Mouse (Mus musculus) liver, embryonic 15.5 days (tissue): ENCODE results near the gene Hnrnpab. TPM values are rescaled to one million over a fixed set of nuclear protein-coding genes. Genes with fewer than 3 reads are reported as not detected.

ENCODE experiments used
- ATAC-seq: fragments of 200-750 bp; cut with Nextera tagmentation; 2 replicates; pipeline ENCODE4 v1.8.0; 2017; ENCODE audit warnings: moderate number of reproducible peaks, mild to moderate bottlenecking, moderate library complexity; ENCODE audit not compliant: insufficient read depth
- H3K27ac ChIP-seq: fragments of 300-500 bp; sonication (generic); replicated peaks from 2 replicates; pipeline ENCODE4 v1.5.1; 2015; ENCODE audit warnings: mild to moderate bottlenecking, inconsistent platforms
- H3K27me3 ChIP-seq: fragments of 300-500 bp; sonication (generic); 2 replicates; pipeline ENCODE4 v1.6.1; 2015; ENCODE audit warnings: mild to moderate bottlenecking, inconsistent platforms
- H3K36me3 ChIP-seq: fragments of 300-500 bp; sonication (generic); replicated peaks from 2 replicates; pipeline ENCODE4 v1.6.1; 2015; ENCODE audit warnings: moderate library complexity, mild to moderate bottlenecking, inconsistent platforms
- H3K4me1 ChIP-seq: fragments of 300-500 bp; sonication (generic); replicated peaks from 2 replicates; pipeline ENCODE4 v1.6.1; 2015; ENCODE audit warnings: inconsistent platforms
- H3K4me2 ChIP-seq: fragments of 300-500 bp; sonication (generic); 2 replicates; pipeline ENCODE4 v1.6.1; 2015; ENCODE audit warnings: moderate library complexity, mild to moderate bottlenecking, inconsistent platforms
- H3K4me3 ChIP-seq: fragments of 300-500 bp; sonication (generic); replicated peaks from 2 replicates; pipeline ENCODE4 v1.5.1; 2015; ENCODE audit warnings: mild to moderate bottlenecking, inconsistent platforms
- H3K9ac ChIP-seq: fragments of 300-500 bp; sonication (generic); 2 replicates; pipeline ENCODE4 v1.6.1; 2015; ENCODE audit warnings: moderate library complexity, mild to moderate bottlenecking, inconsistent platforms
- H3K9me3 ChIP-seq: fragments of 300-500 bp; sonication (generic); replicated peaks from 2 replicates; pipeline ENCODE4 v1.6.1; 2016; ENCODE audit warnings: inconsistent platforms
- WGBS: fragments of 180-500 bp; shearing (Covaris S2); methylation state at CpG from one replicate; pipeline ENCODE4 v1.1.7; 2015; ENCODE audit warnings: mixed read lengths; ENCODE audit not compliant: insufficient replicate concordance; 5-methylcytosine and 5-hydroxymethylcytosine counted together
- polyA plus RNA-seq: library from polyadenylated mRNA; unstranded; fragments of >200 nt; fragmentation: Nextera tagmentation; extraction: Ambion mirVana; gene quantifications from 2 replicates; pipeline ENCODE4 v1.2.1, GENCODE M21; 2015

Gene Hnrnpab
- polyA plus RNA-seq, 1 experiment from 2014 or later, result 171 TPM

DNA sequence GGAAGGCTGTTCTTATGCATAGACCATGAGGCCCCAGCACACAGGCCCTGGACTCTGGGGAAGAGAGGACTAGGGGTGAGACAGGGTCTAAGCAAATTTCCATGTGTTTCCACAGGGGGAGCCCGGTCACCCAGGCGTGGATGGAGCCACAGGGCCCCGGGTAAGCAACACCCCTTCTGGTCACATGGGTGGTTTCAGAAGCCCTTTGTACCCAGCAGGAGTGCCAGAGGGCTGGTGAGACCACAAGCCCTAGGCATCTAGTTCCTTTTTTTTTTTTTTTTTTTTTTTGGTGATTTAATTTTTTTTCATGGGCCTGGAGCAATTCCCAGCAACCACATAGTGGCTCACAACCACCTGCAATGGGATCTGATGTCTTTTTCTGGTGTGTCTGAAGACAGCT, 41.6 kb downstream of the Hnrnpab start:
- Histone ChIP-seq H3K36me3 (no peaks in the 10 kb centered on the region), H3K4me3 (no peak overlapping the region), H3K4me2 (no peak overlapping the region), H3K27me3 (no peaks in the 10 kb centered on the region), H3K9me3 (no peaks in the 10 kb centered on the region), H3K27ac (no peak overlapping the region), H3K9ac (no peak overlapping the region), H3K4me1 (no peaks in the 10 kb centered on the region)
- WGBS, result 6% methylated on average over 3 of the region's 3 CpGs
- no peak for ATAC-seq

DNA sequence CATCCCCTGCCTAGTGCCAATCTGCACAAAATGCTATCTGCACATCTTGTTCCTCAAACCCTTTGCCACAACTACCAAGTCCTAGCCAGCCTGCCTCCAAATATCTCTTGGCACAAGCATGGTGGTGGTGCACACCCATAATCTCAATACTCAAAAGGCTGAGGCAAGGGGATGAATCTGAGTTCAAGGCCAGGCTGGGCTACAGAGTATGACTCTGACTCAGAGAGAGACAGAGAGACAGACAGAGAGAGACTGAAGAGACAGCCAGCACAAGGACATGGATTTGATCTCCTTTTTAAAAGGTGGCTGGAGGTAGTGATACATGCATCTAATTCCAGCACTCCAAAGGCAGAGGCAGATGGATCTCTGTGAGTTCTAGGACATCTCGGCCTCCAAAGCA, 43.4 kb downstream of the Hnrnpab start:
- no peak for ATAC-seq
- Histone ChIP-seq H3K9me3 (no peaks in the 10 kb centered on the region), H3K9ac (no peak overlapping the region), H3K36me3 (no peaks in the 10 kb centered on the region), H3K4me1 (no peaks in the 10 kb centered on the region), H3K4me3 (no peak overlapping the region), H3K4me2 (no peak overlapping the region), H3K27me3 (no peaks in the 10 kb centered on the region), H3K27ac (no peak overlapping the region)
- WGBS, result 53% methylated on average over 1 of the region's 1 CpGs

DNA sequence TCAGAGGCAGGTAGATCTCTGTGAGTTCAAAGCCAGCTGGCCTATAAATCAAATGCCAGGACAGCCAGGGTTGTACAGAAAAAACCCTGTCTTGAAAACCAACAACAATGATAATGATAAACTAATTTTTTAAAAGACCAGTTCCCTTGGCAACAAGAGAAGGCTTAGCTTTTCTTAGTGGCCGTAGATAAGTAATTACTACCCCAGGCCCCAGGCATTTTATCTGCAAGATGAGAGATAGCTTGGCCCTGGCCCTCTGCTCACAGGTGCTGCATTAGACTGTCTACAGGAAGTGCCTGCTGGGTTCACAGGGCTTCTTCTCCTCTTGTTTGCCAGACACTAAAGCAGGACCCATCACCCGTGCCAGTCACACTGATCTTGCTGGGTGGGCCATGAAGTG, 51.6 kb downstream of the Hnrnpab start:
- no peak for ATAC-seq
- no peaks in the 10 kb centered on the region for H3K9me3 ChIP-seq
- no peak overlapping the region for H3K4me2 ChIP-seq
- H3K4me1 ChIP-seq, result peaks cover 8% of the 10 kb centered on the region; the same call in 1 of the 2 replicates
- no peak overlapping the region for H3K9ac ChIP-seq
- no peaks in the 10 kb centered on the region for H3K27me3 ChIP-seq
- no peak overlapping the region for H3K27ac ChIP-seq
- H3K4me3 ChIP-seq, result no peak overlapping the region
- H3K36me3 ChIP-seq, result no peaks in the 10 kb centered on the region
- 13% methylated on average over 2 of the region's 2 CpGs for WGBS

DNA sequence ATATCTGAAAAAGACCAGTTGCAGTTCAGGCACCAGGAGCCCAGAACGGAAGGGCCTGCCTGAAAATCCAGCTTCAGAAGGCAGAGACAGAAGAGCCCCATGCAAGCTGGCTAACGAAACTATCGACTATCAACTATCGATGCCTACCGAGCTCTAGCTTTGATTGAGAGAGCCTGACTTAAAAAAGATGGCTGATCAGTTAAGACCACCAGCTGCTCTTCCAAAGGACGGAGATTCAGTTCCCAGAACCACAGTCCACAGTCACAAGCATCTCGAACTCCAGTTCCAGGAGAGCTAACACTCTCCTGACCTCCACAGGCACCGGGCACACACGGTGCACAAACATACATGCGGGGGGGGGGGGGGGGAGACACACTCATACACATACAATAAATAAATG, 52.1 kb downstream of the Hnrnpab start:
- H3K4me2 ChIP-seq, result no peak overlapping the region
- no peak for ATAC-seq
- H3K9ac ChIP-seq, result no peak overlapping the region
- no peaks in the 10 kb centered on the region for H3K27me3 ChIP-seq
- H3K36me3 ChIP-seq, result no peaks in the 10 kb centered on the region
- no peaks in the 10 kb centered on the region for H3K9me3 ChIP-seq
- no peak overlapping the region for H3K27ac ChIP-seq
- H3K4me1 ChIP-seq, result peaks cover 8% of the 10 kb centered on the region; the same call in 1 of the 2 replicates
- 55% methylated on average over 10 of the region's 10 CpGs for WGBS
- H3K4me3 ChIP-seq, result no peak overlapping the region

DNA sequence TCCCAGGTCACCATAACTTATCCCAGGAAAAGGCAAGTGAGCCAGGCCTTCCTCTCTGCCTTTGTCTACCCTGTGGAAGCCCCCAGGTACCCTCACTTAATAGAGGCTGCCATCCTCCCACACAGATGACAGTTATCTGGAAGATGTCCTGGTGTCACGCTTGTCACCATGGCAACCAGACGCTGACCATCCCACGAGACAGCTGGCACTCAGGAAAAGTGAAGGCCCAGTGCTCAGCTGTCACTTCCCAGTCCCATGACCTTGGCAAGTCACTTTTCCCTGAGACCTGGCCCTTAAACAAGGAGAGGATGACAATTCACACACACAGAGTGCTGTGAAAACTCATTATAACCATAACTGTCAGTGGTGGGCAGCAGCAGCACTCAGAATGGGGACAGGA, 54.6 kb downstream of the Hnrnpab start:
- 40% methylated on average over 3 of the region's 3 CpGs for WGBS
- ATAC-seq, result no peak
- Histone ChIP-seq H3K4me2 (no peak overlapping the region), H3K27ac (no peak overlapping the region), H3K9me3 (no peaks in the 10 kb centered on the region), H3K27me3 (no peaks in the 10 kb centered on the region), H3K36me3 (no peaks in the 10 kb centered on the region), H3K4me1 (peaks cover 8% of the 10 kb centered on the region; the same call in 1 of the 2 replicates), H3K4me3 (no peak overlapping the region), H3K9ac (no peak overlapping the region)

DNA sequence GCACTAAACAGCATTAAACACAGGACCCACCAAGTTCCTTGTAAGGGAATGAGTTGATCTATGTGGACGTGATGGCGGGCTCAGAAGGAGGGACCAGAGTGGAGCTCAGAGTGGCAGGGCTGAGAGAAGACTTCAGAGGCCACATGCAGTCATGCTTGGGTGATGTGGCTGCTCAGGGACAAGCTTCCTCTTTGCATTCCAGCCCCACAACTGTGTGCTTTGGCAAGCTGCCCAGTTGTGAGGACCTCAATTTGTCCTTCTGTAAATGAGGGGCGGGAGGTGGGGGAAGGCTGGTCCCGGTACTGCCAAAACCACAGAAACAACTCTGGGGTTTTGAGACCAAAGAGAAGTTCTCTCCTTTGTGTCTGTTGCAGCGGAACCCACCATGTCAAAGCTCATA, 55.4 kb downstream of the Hnrnpab start:
- Histone ChIP-seq H3K27ac (no peak overlapping the region), H3K4me3 (no peak overlapping the region), H3K9ac (no peak overlapping the region), H3K27me3 (no peaks in the 10 kb centered on the region), H3K4me2 (no peak overlapping the region), H3K36me3 (no peaks in the 10 kb centered on the region), H3K4me1 (peaks cover 8% of the 10 kb centered on the region; the same call in 1 of the 2 replicates), H3K9me3 (no peaks in the 10 kb centered on the region)
- ATAC-seq, result no peak
- 20% methylated on average over 5 of the region's 5 CpGs for WGBS

Other genes starting within 250 kb of the Hnrnpab start
- 11.8 and 12.0 TPM in 2 replicates for gene Phykpl, start 22.1 kb downstream of the Hnrnpab start, polyA plus RNA-seq
- 92.3 and 95.6 TPM in 2 replicates for gene Nhp2, start 12.9 kb upstream of the Hnrnpab start, polyA plus RNA-seq
- gene Rmnd5b, start 29.0 kb upstream of the Hnrnpab start, polyA plus RNA-seq, result 20.0 and 21.1 TPM in 2 replicates
- gene N4bp3, start 44.0 kb upstream of the Hnrnpab start, polyA plus RNA-seq, result 2.9 TPM in 2 replicates
- gene D930048N14Rik, start 44.1 kb upstream of the Hnrnpab start, polyA plus RNA-seq, result 0.36 and 0.60 TPM in 2 replicates
- gene 0610009B22Rik, start 82.0 kb upstream of the Hnrnpab start, polyA plus RNA-seq, result 29.4 and 35.2 TPM in 2 replicates
- 7.0 and 7.3 TPM in 2 replicates for gene Sec24a, start 156.8 kb upstream of the Hnrnpab start, polyA plus RNA-seq
- 73.7 and 77.0 TPM in 2 replicates for gene Sar1b, start 156.8 kb upstream of the Hnrnpab start, polyA plus RNA-seq